Mouse (Mus musculus) brain, adult 2 months (tissue): ENCODE results near the gene Tmprss12.
"Not testable (repeated sequence)": the region's sequence is repeated elsewhere in the genome, so short reads cannot be mapped to it uniquely, and the experiment has no call there.

Experiments used
- DNase-seq: peaks from one replicate; pipeline ENCODE4 v3.0.0; 2011; ENCODE audit warnings: low read depth, low spot score

Gene Tmprss12

DNA sequence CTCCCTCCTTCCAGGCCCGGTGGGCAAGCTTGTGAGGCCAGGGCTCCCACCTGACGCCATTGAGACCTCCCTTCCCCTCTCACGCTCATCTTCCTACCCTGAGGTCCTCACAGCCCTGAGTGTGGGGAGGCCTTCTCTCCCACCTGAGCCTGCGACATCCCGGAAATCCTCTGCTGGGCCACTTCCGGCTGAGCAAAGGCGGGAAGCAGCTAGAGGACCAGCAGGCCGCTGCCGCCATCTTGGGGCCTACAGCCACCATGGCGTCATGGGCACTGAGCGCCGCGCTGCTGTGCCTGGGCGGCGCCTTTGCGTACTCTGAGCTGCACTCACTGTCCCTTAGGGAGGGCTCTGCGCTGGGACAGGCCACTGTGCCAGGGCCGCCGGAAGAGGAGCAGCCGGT lies at the start of gene Tmprss12:
Gene Tmprss12, plus strand, starts transcription at position 212 of the 400 bp plus-strand sequence.
- DNase-seq, result no peak

DNA sequence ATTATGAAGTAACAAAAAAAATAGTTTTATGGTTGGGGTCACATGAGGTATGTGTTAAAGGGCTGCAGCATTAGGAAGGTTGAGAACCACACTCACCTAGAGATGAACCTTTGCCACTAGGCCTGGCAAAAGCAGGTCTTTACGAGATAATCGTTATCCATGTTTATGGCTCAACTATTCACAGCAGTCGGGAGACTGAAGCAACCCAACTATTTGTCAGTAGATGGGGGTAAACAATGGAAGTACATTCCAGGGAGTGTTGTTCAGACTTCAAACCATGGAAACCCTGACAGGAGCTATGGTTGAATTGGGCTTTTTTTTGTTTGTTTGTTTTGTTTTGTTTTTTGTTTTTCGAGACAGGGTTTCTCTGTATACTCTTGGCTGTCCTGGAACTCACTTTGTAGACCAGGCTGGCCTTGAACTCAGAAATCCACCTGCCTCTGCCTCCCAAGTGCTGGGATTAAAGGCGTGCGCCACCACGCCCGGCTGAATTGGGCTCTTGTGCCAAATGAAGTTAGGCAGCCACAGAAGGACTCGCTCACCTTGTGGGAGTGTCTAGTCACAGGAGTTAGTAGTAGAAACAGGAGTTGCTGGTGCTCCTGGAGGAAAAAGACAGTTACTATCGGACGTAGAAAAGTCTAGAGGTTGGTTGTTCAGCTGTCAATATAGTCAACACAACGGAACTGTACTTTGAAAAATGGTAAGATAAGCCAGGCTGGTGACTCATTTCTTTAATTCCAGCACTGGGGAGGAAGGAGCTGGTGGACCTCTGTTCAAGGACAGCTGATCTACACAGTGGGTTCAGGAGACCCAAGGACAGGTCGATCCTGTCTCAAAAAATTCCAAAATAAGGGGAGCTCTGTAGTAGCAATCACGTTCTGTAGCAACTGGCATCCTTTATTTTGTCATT lies 48.8 kb upstream of the Tmprss12 start:
- no peak for DNase-seq

DNA sequence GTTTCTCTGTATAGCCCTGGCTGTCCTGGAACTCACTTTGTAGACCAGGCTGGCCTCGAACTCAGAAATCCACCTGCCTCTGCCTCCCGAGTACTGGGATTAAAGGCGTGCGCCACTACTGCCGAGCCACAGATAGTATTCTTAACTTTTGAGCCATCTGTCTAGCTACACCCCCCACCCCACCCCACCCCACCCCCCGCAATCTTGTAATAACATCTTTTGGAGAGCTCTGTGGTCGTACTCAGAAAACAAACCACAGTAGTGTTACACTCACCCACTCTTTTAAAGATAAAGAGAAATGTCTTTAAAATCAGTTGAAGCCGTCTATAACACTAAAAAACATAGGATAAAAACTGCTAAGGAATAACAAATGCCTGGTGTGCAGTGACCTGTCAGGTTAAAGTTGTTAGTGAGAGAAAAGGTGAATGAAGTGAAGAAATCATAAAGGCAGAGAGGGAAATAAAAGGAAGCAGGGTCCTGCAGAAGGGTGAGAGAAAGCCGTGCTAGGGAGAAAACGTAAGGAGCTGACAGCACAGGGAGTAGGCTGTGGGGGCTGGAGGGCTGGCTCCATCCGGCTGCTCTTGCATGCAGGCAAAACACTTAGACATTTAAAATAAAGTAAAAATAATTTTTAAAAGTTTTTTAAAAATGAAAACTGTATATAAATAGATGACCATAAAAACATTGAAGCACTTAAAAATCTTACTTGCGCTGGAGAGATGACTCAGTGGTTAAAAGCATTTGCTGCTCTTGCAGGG lies 45.2 kb upstream of the Tmprss12 start:
- peak; percentile 76 for DNase-seq

DNA sequence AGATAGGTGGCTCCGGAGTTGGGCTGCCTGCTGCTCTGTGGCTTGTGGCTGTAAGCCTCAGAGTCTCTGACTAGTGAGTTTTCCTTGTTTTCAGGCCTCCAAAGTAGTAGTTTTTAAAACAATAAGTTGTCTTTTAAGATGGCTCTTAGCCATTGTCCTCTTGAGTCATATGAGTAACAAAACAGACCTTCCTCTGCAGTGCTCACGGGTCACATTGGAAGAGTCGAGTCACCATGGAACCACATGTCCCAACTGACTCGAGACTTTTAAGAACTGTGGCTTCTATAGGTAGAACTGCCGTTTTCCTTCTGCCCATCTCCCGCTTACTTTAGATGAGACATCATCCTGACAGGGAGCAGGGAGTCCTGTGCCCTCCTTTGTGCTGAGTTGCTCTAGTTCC lies 43.7 kb upstream of the Tmprss12 start:
- no peak for DNase-seq

DNA sequence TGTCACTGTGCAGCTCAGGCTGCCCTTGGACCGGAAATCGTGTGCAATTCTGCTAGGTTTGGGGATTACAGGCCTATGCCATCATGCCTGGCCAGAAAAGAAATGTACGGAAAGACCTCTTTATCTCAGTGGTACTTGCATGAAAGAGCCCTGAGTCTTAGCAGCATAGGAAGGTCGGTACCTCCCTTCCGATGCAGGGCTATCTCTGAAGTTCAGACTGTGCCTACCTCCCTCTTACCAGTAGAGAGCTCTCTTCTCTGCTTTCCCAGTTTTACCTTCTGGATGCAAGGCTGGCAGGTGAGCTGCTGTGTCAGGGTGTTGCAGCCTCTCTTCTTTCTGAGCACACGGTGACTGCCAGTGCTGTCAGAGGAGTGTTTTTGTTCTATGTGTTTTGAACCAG lies 38.9 kb upstream of the Tmprss12 start:
- peak; percentile 33 for DNase-seq

DNA sequence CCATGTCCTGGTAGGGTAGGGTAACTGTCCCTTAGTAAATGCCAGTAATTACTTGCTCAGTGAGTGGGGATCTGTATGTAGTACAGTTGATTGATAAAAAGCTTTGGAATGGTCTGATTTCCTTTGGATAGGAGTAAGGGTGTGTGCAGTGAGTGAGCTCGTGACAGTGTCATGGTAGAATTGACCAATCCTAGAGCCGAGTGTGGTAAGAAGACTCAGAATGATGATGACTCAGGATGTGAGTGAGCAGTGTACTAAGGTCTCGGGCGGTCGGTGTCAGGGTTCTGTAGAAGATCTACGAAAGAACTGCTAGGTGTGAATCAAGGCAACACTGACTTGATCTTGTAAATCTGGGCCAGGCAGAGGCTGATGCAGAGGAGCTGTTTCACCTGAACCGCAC lies 34.7 kb upstream of the Tmprss12 start:
- DNase-seq, result no peak

DNA sequence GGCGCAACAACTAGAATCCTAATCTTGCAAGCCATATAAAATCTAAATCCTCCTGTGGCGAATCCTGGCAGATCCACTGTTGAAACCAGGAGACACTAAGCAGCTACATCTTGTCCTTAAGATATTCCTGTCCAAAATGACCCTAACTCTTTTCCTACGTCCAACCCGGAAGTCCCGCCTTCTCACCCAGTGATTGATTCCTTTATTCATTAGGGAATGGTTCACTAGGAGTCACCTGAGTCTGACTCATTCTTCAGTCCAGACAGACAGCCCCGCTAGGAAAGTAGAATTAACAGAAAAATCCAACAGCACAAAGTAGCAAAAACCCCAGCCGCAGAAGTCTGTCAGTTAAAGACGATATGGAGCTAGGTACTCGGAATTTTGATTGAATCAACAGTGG lies 33.3 kb upstream of the Tmprss12 start:
- no peak for DNase-seq

DNA sequence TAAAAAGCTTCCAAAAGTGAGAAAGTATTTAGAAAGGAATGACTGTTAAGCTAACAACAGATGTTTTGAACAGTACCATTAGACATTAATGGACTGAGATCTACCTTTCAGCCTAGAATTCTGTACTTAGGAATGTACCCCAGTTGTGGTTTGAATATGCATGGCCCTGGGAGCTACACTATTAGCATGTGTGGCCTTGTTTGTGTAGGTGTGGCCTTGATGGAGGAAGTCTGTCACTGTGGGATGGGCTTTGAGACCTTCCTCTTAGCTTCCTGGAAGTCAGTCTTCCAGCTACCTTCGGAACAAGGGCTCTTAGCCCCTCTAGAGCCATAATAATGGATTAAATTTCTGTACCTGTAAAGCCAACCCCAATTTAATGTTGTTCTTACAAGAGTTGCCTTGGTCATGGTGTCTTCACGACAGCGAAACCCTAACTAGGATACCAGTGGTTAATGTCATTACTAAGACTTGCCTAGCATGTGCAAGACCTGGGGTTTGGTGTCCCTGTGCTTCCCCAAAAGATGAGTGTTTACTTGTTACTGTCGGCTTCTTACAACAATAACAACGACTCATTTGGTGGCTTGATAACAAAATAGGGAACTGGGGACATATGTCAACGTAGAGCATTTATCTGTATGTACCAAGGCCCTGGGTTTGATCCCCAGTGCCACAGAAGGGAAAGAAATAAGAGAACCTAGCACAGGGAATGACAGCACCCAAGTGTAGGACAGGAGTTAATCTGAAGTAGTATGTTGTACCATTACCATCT lies 31.8 kb upstream of the Tmprss12 start:
- no peak for DNase-seq

DNA sequence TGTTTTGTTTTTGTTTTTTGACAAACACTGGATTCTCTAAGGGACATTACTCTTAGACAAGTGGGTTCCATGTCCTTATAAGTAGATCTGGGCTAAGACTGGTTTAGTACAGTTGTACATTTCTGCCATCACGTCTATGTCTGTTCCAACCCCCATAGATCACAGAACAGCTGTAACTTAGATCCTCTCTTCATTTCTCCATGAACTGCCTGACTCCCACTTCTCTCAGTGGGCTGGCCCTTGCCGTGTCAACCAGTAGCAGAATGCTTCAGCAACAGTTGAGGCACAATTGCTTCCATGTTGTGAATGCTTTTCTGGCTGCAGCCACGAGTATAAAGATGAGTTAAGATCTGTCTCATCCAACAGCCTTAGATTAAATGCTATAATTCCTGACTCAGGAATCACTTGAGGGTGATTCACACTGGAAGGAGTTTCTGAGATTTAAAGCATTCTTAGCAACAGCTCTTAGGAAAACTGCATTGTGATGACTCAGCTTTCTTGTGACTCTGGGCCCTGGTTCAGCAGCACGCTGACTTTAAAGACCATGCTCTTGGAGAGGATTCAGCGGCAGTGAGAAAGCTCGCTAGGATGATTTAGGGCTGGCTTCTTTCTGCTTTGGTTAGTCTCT lies 29.4 kb upstream of the Tmprss12 start:
- DNase-seq, result peak; percentile 92

DNA sequence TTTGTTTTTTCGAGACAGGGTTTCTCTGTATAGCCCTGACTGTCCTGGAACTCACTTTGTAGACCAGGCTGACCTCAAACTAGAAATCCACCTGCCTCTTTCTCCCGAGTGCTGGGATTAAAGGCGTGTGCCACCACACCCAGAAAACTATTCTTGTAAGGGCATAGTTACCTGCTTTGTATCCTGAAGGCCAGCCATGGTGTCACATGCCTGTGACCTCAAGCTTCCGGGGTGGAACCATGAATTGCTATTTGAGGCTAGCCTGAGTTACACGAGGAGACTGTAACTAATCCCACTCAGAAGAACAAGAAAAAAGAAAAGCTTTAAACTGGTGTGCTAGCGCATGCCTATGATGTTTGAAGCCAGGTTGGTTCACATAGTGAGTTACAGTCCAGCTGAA lies 24.3 kb upstream of the Tmprss12 start:
- DNase-seq, result no peak

DNA sequence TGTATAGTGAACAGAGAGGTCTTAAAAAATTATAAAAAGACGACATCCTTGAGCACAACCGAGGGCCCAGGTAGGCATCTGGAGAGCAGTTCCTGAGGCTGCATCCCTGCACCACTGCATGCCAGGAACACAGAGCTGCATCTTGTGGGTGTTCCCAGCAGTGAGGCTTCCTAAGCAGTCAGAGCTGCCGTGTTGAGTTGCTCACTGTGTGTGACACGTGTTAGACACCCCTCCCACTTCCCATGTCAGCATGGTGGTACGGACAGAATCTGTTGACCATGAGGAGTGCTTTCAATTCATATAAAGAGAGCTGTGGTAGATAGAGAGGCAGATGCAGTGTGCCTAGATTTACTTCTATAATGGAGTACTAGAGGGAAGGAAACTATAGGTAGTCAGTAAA lies 23.3 kb upstream of the Tmprss12 start:
- DNase-seq, result no peak

DNA sequence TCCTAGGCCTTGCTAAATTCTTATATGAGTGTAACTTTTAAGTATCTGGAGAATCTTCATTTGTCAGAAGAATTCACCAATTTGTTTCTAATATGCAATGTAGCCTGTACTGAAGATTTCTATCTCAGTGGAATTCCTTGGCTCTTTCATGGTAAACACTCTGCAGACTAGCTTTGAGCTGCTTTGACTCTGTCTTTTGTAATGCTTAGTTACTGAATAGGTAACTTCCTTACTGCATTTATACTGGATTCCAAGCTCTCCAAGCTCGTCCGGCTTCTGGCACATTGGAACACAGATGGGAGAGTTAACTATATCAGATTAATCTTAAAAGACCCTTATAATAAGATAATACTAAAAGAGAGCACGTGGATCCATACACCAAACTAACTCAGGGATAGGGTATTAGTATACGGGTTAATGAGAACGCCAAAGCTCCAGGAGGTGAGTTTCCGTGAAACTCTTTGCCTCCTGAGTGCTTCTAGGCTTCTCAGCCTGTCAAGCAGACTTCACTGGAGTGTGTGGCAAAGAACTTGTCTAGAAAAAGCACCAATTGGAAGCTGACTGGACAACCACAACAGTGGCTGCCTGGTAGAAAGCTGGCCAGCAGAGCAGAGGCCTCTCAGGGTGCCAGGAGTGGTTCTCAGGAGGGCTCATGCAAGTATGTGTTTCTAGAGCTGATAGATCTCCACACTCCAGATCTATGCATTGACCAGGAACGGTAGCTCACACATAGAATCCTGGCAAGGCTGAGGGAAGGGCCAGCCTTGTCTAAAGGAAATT lies 21.8 kb upstream of the Tmprss12 start:
- no peak for DNase-seq

DNA sequence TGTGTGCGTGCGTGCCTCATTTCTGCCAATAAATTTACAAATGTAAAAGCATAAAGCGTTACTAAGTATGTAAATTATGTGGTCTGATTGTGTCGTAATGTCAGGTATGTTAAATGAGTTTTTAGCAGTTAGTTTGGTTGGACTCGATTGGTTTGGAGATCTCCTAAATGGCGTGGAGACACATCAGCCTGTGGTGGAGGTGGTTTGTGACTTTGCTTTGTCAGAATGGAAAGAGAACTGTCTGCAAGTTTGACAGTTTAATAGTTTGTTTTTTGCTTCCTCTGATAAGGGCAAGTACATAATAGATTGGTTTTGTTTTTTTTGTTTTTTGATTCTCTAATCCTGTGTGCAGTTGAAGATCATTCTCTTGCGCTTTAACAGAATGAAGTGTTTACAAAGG lies 20.3 kb upstream of the Tmprss12 start:
- DNase-seq, result not testable (repeated sequence)

DNA sequence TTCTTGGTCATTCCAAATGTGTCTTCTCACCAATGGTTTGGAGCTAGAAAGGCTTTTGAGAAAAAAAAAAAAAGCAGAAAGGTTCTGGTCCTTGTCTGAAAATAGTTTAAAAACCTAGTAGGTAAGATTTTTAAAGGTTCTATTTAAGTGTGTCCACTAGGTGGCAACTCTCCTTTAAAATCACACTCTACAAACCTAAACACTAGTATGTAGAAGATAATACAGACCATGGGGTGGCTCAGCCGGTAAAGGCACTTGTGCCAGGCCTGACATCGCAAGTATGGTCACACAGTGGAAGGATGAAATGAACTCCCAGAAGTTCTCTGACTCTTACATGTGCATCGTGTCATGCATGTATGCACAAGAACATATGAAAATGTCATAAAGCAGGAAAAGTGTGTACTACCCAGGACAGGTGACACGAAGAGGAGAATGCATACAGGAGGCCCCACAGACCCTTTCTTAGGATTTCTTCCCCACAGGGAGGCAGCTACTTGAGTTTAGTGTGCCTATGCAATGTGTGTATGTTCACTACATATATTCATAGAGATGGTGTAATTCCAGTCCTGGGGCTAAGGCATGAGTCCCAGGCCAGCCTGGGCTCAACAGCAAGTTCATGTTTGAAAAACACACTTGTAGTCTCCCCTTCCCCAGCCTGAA lies 17.3 kb upstream of the Tmprss12 start:
- DNase-seq, result peak; percentile 63

DNA sequence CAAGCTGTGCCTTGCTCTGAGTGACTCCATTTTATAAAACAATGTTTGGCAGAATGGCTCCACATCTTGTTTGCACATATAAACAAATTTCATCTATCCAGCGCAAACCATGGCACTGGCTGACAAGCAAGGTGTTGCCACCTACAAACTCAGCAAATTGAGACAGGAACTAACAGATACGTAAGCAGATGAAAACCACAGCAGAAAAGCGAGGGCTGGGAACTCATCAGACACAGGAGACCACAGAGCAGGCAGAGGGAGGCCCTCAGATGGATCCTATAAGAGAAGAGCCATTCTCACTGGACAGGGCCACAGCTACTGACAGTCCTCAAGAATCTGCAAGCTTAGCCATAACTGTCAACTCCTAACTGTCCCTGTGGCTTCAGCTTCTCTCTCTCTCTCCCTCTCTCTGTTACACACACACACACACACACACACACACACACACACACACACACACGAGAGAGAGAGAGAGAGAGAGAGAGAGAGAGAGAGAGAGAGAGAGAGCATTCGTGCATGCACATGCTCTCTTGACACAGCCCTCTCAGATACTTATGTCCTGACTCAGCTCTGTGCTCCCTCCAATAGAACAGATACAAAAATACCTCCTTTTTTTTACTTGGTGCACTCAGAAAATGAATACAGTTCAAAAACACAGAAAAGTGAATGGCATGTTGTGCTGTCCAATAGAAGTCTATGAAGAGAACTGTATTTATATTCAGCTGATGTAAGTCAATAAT lies 14.9 kb upstream of the Tmprss12 start:
- DNase-seq, result no peak

DNA sequence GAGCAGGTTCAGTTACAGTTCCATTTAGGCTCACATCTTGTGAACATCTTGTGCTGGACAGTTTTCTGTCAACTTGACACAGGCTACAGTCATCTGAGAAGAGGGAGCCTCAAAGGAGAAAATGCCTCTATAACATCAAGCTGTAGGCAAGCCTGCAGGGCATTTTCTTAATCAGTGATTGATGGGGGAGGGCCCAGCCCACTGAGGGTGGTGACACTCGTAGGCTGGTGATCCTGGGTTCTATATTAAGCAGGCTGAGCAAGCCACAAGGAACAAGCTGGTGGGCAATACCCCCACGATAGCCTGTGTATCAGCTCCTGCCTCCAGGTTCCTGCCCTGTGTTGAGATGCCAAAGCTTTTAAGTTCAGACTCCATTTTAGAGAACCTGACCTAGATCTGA lies 11.7 kb upstream of the Tmprss12 start:
- no peak for DNase-seq

DNA sequence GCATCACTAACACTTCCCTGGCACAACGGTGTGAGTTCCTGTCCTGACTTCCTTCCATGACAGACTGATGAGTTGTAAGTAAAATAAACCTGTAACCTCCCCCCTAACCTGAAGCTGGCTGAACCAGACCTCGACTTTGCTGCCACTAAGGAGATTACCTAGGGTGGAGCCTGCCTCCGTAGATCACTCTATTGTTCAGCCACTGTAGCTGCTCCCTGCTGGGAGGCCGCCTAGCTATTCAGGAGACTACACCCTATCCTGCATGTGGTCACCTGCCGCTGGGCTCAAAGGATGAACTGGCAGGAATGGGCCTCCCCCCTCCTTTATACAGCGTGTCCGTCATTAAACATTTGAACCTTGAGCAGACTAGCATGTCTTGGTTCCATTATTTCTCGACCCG lies 10.9 kb upstream of the Tmprss12 start:
- no peak for DNase-seq

DNA sequence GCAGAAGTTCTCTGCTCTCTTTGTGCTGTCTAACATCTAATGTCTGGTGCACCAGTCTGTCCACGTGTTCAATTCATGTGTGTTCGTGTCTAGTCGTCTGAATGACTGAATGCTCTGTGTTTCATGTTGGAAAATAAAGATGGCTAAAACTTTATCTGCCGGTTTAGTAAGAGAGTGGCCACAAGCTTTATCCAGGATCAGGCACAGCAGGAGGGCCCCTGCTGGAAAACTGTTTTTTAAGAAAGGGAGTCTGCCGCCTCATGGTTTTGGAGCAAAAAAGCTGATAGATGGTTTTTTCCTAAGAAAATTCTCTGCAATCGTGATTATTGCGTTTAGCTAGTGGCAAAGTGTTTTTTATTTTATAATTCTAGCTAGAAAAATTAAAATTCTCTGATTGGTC lies 10.0 kb upstream of the Tmprss12 start:
- DNase-seq, result not testable (repeated sequence)

DNA sequence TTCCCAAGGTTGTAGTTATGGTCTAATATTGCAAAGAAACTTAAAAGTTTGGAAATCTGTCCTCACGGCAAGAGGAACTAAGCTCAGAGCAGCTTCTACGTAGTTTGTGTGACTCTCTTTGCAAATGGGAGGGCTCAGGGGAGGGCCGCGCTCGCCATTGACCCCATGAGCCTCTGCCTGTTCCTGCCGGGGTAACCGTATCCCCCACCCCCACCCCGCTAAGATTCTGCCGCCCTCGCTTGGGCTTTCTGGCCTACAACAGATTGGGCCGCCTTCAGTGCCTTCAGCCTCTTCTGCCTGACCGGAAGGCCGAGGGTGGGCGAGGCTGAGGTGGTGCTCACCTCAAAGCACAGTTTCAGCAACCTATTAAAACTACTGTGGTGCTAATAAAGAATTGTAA lies 9.2 kb upstream of the Tmprss12 start:
- no peak for DNase-seq
